ENCODE assay signal across 8 mouse cellular contexts in genomic region chr13:92636910-92637275, GRCm38 (mm10). TPM values are rescaled to one million over a fixed set of nuclear protein-coding genes. Genes with fewer than 3 reads are reported as not detected.
DNase-seq lines count a peak whose midpoint lies in the region; ATAC-seq and TF ChIP-seq lines count a peak whose summit lies in the region.

No protein-coding gene starts in this region.

- no peak overlapping the region for H3K9ac ChIP-seq in embryonic facial prominence, embryonic 13.5 days
- peak overlapping the region; percentile 49; the same call in 1 of the 2 replicates for H3K9ac ChIP-seq in heart, embryonic 16.5 days (ENCODE audit: low read length)

- DNase-seq in urinary bladder, postnatal 14 days (ENCODE audit: low spot score), result peak; percentile 67
- DNase-seq in urinary bladder, postnatal 25 days (ENCODE audit: low spot score), result no peak
- DNase-seq in kidney, postnatal 10 days, result peak; percentile 76
- DNase-seq in lung, postnatal 10 days, result peak; percentile 70
- peak; percentile 67 for DNase-seq in thymus, postnatal 4 days

- ATAC-seq in embryonic facial prominence, embryonic 13.5 days (ENCODE audit: insufficient number of reproducible peaks, insufficient read depth, low FRiP score, low TSS enrichment, low read depth), result peak; percentile 85
- ATAC-seq in heart, embryonic 16.5 days (replicated peaks; ENCODE audit: extremely low read depth, insufficient read depth, low FRiP score), result peak; percentile 79

- no peaks in the 10 kb centered on the region for H3K9me3 ChIP-seq in embryonic facial prominence, embryonic 13.5 days
- no peaks in the 10 kb centered on the region for H3K9me3 ChIP-seq in heart, embryonic 16.5 days (replicated peaks; ENCODE audit: control insufficient read depth, low read length)

- peak overlapping the region; percentile 42 for H3K4me2 ChIP-seq in embryonic facial prominence, embryonic 13.5 days
- peak overlapping the region; percentile 46 for H3K4me2 ChIP-seq in heart, embryonic 16.5 days (ENCODE audit: low read depth, low read length)

- H3K27ac ChIP-seq in embryonic facial prominence, embryonic 13.5 days, result peak overlapping the region; percentile 95
- peak overlapping the region; percentile 56; the same call in 1 of the 2 replicates for H3K27ac ChIP-seq in heart, embryonic 16.5 days (ENCODE audit: low read length)
- peak overlapping the region; percentile 27; the same call in 1 of the 2 replicates for H3K27ac ChIP-seq in olfactory bulb, adult 2 months (ENCODE audit: insufficient read depth, low read depth, low read length)

- no peaks in the 10 kb centered on the region for H3K36me3 ChIP-seq in embryonic facial prominence, embryonic 13.5 days
- H3K36me3 ChIP-seq in heart, embryonic 16.5 days (ENCODE audit: control insufficient read depth, insufficient read depth), result no peaks in the 10 kb centered on the region

- H3K27me3 ChIP-seq in embryonic facial prominence, embryonic 13.5 days, result no peaks in the 10 kb centered on the region
- no peaks in the 10 kb centered on the region for H3K27me3 ChIP-seq in heart, embryonic 16.5 days (ENCODE audit: control insufficient read depth, insufficient read depth, low read length)

- TF ChIP-seq POLR2A in olfactory bulb, adult 2 months (IDR thresholded peaks at IDR 0.05; ENCODE audit: insufficient read depth, low read depth, low read length), result no peak

- TF ChIP-seq CTCF in olfactory bulb, adult 2 months (IDR thresholded peaks at IDR 0.05; ENCODE audit: insufficient read depth, low read depth, low read length), result no peak

- 0% methylated on average over 7 of the region's 7 CpGs for WGBS in embryonic facial prominence, embryonic 13.5 days
- 7% methylated on average over 7 of the region's 7 CpGs for WGBS in heart, embryonic 16.5 days
- WGBS in olfactory bulb, adult 2 months, result 4% methylated on average over 7 of the region's 7 CpGs

- H3K4me1 ChIP-seq in embryonic facial prominence, embryonic 13.5 days, result peaks cover 86% of the 10 kb centered on the region
- peaks cover 9% of the 10 kb centered on the region for H3K4me1 ChIP-seq in heart, embryonic 16.5 days (ENCODE audit: control insufficient read depth, insufficient read depth, low read length)
- H3K4me1 ChIP-seq in olfactory bulb, adult 2 months (ENCODE audit: control insufficient read depth, insufficient read depth, low read length), result peaks cover 37% of the 10 kb centered on the region

- H3K4me3 ChIP-seq in embryonic facial prominence, embryonic 13.5 days, result no peak overlapping the region
- H3K4me3 ChIP-seq in heart, embryonic 16.5 days (ENCODE audit: low read length), result no peak overlapping the region
- no peak overlapping the region for H3K4me3 ChIP-seq in olfactory bulb, adult 2 months (ENCODE audit: insufficient read depth, low read depth, low read length)

RNA-seq across cellular contexts. Expression of gene Serinc5, which starts 26.0 kb away (rescaled TPM):
- 9.4 and 13.0 TPM in 2 replicates for polyA plus RNA-seq in embryonic facial prominence, embryonic 13.5 days (2015; fragmentation: Nextera tagmentation; extraction: Ambion mirVana)
- 11.0 and 13.6 TPM in 2 replicates for polyA plus RNA-seq in heart, embryonic 16.5 days (2015; fragmentation: Nextera tagmentation; extraction: Ambion mirVana)
- 157 TPM in 1 of 2 replicates, not detected in the other for polyA plus RNA-seq in olfactory bulb, adult 2 months (2012; ENCODE audit: insufficient read depth, insufficient read length, low replicate concordance, missing spikeins)

Comparison
In these comparisons a context has a peak if more than half of its experiments do, and no peak if none do; other contexts are left out.
1. H3K27ac ChIP-seq: peak in every context shown above with its lines; median percentile 95 in embryonic facial prominence, embryonic 13.5 days; 56 in heart, embryonic 16.5 days; 27 in olfactory bulb, adult 2 months.